Mouse (Mus musculus) lung, adult 2 months (tissue): ENCODE measurements around the gene Zdhhc25. TPM values are rescaled to one million over a fixed set of nuclear protein-coding genes. Genes with fewer than 3 reads are reported as not detected.

ENCODE experiments used
- DNase-seq: peaks from one replicate; pipeline ENCODE4 v3.0.0; 2022
- H3K4me1 ChIP-seq: fragments of 200-500 bp; 2 replicates; pipeline ENCODE4 v1.6.1; 2011; ENCODE audit warnings: low read length; ENCODE audit not compliant: control insufficient read depth, insufficient read depth
- H3K4me3 ChIP-seq: fragments of 200-500 bp; replicated peaks from 2 replicates; pipeline ENCODE3; 2011; ENCODE audit warnings: low read depth, mild to moderate bottlenecking, control low read depth, low read length; ENCODE audit errors: extremely low read depth
- CTCF ChIP-seq: fragments of 200-500 bp; IDR thresholded peaks from 2 replicates; pipeline ENCODE4 v1.5.1; 2011; ENCODE audit warnings: mild to moderate bottlenecking, low read length, control low read depth; ENCODE audit not compliant: insufficient read depth
- POLR2A ChIP-seq: fragments of 200-500 bp; IDR thresholded peaks from 2 replicates; pipeline ENCODE4 v1.6.1; 2011; ENCODE audit warnings: low read depth, mild to moderate bottlenecking, control low read depth, low read length, borderline replicate concordance; ENCODE audit errors: extremely low read depth
- WGBS: fragments of 180-500 bp; shearing (Covaris S2); methylation state at CpG from one replicate; pipeline ENCODE4 v1.1.7; 2018; 5-methylcytosine and 5-hydroxymethylcytosine counted together
- polyA plus RNA-seq: library from polyadenylated mRNA; depleted of rRNA; stranded (reverse); fragments of >200 nt; gene quantifications from 2 replicates; pipeline ENCODE4 v1.2.3, GENCODE M21; 2012

Zdhhc25 gene
- polyA plus RNA-seq, 1 experiment = not detected

- H3K4me1 ChIP-seq = no peaks in the 10 kb centered on the region
- DNase-seq = no peak
- TF ChIP-seq CTCF (no peak), POLR2A (no peak)
- H3K4me3 ChIP-seq = no peak overlapping the region
- 67% methylated on average over 1 of the region's 1 CpGs for WGBS
Measured at GRCm38 (mm10) chr15:88603733-88604119, 3.6 kb downstream of the Zdhhc25 start.

DNA sequence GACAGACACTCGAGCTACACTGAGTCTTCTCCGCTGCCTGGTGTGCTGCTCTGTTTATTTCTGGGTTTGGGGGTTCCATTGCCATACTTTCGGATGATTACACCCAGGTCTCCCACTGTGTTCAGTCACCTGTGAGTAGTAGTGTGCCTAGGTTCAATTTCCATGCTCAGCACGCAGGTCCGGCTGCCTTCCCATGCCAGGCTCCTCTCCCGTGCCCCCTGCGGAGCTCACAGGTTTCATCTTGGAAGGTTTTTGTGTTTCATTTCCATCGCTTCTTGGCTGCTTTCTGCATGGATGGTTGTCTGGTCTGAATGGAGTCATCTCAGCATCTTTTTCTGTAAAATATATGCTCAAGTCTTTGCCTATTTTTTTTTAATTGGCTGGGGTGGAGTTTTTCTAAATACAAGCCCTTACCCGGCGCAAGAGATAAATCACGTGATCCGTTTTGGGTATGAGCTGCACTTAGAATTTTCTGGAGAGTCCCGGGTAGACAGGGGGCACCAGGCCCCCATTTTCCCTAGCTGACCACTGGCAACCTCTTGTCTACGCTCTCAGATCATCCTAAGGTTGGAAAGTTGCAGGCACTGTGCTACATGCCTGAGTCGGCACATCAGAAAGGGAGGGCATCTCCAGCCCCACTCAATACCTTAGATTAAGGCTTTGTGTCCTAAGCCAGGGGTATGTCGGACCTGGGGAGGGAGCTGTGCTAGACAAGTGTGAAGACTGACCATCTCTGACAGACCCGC, 4.7 kb downstream of the Zdhhc25 start:
- TF ChIP-seq POLR2A = no peak
- no peak for TF ChIP-seq CTCF
- Histone ChIP-seq H3K4me1 (no peaks in the 10 kb centered on the region), H3K4me3 (no peak overlapping the region)
- 80% methylated on average over 17 of the region's 17 CpGs for WGBS
- no peak for DNase-seq

- TF ChIP-seq POLR2A (no peak), CTCF (no peak)
- Histone ChIP-seq H3K4me3 (no peak overlapping the region), H3K4me1 (no peaks in the 10 kb centered on the region)
- DNase-seq = no peak
- WGBS = 88% methylated on average over 5 of the region's 5 CpGs
Measured at GRCm38 (mm10) chr15:88605415-88605785, 5.3 kb downstream of the Zdhhc25 start.

- no peak overlapping the region for H3K4me3 ChIP-seq
- 73% methylated on average over 16 of the region's 16 CpGs for WGBS
- no peak for TF ChIP-seq POLR2A
- no peak for TF ChIP-seq CTCF
- no peak for DNase-seq
- H3K4me1 ChIP-seq = no peaks in the 10 kb centered on the region
Measured at GRCm38 (mm10) chr15:88617125-88617524, 17.0 kb downstream of the Zdhhc25 start.

DNA sequence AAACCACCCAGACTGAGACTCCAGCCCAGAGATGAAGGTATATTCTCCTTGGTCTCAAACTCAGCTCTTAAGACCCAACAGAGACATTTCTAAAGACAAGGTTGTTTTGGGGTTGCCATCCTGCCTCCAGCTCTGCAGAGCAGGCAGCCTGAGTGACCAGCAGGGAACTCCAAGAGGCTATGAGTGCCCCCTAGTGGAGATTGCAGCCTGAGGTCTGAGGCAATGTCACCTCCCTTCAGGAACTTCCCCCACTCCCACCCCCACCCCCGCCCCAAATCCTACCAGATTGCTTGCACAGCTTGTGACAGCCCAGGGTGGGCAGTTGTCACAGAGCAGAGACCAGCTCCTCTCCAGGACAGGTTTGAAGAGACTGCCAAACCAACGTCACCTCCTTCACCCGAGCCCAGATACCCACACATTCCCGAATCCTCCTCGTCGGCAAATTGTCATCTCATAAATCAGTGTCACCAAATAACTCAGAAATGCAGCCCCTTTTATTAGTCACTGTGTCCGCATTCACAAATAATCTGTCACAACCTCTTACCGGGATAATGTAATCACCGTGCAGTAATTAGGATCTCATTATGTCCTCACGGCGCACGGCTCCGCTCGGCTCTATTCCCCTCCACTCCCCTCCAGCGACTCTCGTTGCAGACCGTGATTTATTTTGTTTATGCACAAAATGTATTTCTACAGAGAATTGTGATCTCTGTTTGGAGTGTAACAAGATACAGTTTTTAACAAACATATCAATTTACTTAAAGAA, 18.1 kb downstream of the Zdhhc25 start:
- no peak for DNase-seq
- Histone ChIP-seq H3K4me3 (no peak overlapping the region), H3K4me1 (no peaks in the 10 kb centered on the region)
- TF ChIP-seq POLR2A (no peak), CTCF (peak; percentile 34; the same call in 1 of the 2 replicates)
- WGBS = 42% methylated on average over 17 of the region's 17 CpGs

- DNase-seq = no peak
- Histone ChIP-seq H3K4me3 (no peak overlapping the region), H3K4me1 (no peaks in the 10 kb centered on the region)
- TF ChIP-seq POLR2A (no peak), CTCF (no peak)
- 72% methylated on average over 2 of the region's 2 CpGs for WGBS
Measured at GRCm38 (mm10) chr15:88620017-88620416, 19.9 kb downstream of the Zdhhc25 start.

DNA sequence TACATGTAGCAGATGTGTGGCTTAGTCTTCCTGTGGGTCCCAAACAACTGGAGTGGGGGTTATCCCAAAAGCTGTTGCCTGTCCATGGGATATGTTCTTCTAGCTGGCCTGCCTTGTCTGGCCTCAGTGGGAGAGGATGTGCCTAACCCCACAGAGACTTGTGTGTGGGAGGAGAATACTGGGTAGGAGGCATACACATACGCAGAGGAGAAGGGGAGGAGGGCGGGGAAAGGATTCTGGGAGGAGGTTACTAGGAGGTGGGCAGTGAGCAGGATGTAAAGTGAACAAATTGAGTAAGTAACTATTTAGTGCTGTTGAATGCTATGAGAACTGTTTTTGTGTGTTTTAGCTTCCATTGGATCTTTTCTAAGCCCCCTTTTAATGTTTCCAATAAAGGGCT, 23.8 kb downstream of the Zdhhc25 start:
- Histone ChIP-seq H3K4me1 (no peaks in the 10 kb centered on the region), H3K4me3 (no peak overlapping the region)
- DNase-seq = no peak
- 81% methylated on average over 2 of the region's 2 CpGs for WGBS
- TF ChIP-seq CTCF (no peak), POLR2A (no peak)

- WGBS = 76% methylated on average over 6 of the region's 6 CpGs
- TF ChIP-seq POLR2A (no peak), CTCF (no peak)
- no peak for DNase-seq
- Histone ChIP-seq H3K4me3 (no peak overlapping the region), H3K4me1 (no peaks in the 10 kb centered on the region)
Measured at GRCm38 (mm10) chr15:88624874-88625277, 24.8 kb downstream of the Zdhhc25 start.

- no peak for DNase-seq
- H3K4me1 ChIP-seq = no peaks in the 10 kb centered on the region
- no peak overlapping the region for H3K4me3 ChIP-seq
- TF ChIP-seq CTCF (no peak), POLR2A (no peak)
- WGBS = 71% methylated on average over 3 of the region's 3 CpGs
Measured at GRCm38 (mm10) chr15:88625303-88626066, 25.4 kb downstream of the Zdhhc25 start.

GRCm38 (mm10) chr15:88626886-88627488, 26.9 kb downstream of the Zdhhc25 start:
- no peak for TF ChIP-seq CTCF
- no peak for TF ChIP-seq POLR2A
- H3K4me3 ChIP-seq = no peak overlapping the region
- H3K4me1 ChIP-seq = no peaks in the 10 kb centered on the region
- 78% methylated on average over 5 of the region's 5 CpGs for WGBS
- no peak for DNase-seq
